Mouse (Mus musculus) ES-Bruce4 (cell line): ENCODE data around the gene Gm47995.

Source experiments
- CTCF ChIP-seq: IDR thresholded peaks from one replicate; pipeline ENCODE4 v1.8.1; 2011; ENCODE audit warnings: low read depth, low read length
- EP300 ChIP-seq: IDR thresholded peaks from 2 replicates; pipeline ENCODE4 v1.6.1; 2011; ENCODE audit warnings: low read depth, low read length; ENCODE audit not compliant: insufficient read depth
- POLR2A ChIP-seq: IDR thresholded peaks from one replicate; pipeline ENCODE4 v1.8.1; 2011; ENCODE audit warnings: low read length; ENCODE audit not compliant: insufficient read depth

DNA sequence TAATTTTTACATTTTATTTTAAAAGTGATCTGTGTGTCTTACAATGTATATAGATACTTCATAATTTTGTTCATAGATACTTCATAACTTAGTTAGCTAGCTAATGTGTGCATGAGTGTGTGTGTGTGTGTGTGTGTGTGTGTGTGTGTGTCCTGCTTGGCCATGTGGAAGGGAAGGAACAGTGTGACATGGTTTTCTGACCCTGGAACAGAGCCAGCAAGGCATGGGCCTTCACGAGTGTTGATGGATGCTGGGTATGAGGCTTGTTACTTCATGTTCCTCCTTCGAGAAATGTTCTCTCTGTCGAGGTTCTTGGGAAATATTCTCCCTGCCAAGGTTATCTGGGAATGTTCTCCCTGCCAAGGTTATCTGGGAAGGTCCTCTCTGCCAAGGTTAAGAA lies 35.5 kb downstream of the Gm47995 start:
- no peak for TF ChIP-seq POLR2A
- TF ChIP-seq CTCF, result no peak
- no peak for TF ChIP-seq EP300
